Mouse (Mus musculus) mammary gland, adult 2 months (tissue): ENCODE measurements around the gene Hspa1a. TPM values are rescaled to one million over a fixed set of nuclear protein-coding genes. Genes with fewer than 3 reads are reported as not detected.

Source experiments
- polyA plus RNA-seq: library from polyadenylated mRNA; depleted of rRNA; stranded (reverse); fragments of >200 nt; gene quantifications from 2 replicates; pipeline ENCODE4 v1.2.3, GENCODE M21; 2012; ENCODE audit warnings: low replicate concordance; rRNA removed

Gene Hspa1a
- 17.7 and 42.4 TPM in 2 replicates for polyA plus RNA-seq

GRCm38 (mm10) chr17:34972069-34972749 lies at the start of gene Hspa1a, which contains the start of gene Hspa1l:
Hspa1a (minus strand) TSS chr17:34972156.
Hspa1l (plus strand) TSS chr17:34972703.

DNA sequence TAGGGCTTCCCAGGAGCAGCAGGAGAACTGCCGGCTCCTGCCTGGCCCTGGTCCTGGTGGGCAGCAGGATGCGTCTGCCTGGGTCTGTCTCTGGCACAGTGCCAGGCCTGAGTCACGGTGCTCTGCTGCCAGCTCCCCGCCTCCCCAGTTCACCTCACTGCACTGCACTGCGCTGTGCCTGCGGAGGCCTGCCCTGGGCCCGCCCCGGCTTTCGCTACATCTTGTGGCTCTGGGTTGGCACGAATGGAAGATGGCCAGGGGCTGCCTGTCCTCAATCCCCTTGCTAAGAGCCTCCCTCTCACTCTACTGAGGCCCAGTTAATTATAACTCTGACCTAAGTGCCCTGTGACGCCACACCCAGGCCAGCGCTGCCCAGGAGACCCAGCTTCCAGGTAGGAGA lies 44.4 kb upstream of the Hspa1a start, which contains the start of gene Vwa7:
Gene Vwa7, plus strand, starts transcription at position 204 of the 400 bp plus-strand sequence.

GRCm38 (mm10) chr17:35000717-35001451 lies 28.9 kb upstream of the Hspa1a start, which contains the start of gene Vars:
Vars (plus strand) TSS chr17:35000987.

DNA sequence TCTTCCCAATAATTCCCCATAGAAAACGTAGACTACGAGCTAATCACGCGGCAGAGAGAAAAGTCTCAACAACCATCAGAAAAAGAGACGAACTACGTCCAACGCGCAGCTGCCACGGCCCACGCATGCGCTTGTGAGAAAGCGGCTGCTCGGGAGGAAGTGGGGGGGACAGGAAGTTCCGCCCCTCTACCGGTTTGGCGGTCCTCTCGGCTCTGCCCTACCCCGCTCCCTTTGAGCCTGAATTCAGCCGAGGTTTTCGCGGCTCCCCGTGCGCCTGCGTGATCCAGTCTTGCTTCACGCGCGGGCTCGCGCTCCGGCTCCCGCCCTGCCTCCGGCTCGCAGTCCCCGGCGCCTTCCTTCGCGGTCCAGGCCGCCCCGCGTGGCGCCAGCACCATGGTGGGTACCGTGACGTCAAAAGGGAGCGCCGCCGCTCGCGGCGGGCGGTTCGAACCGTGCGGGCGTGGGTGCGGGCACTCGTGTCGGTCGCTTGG lies 9.8 kb upstream of the Hspa1a start, which contains the start of gene Lsm2:
Gene Lsm2, plus strand, starts transcription at position 173 of the 491 bp plus-strand sequence.

DNA sequence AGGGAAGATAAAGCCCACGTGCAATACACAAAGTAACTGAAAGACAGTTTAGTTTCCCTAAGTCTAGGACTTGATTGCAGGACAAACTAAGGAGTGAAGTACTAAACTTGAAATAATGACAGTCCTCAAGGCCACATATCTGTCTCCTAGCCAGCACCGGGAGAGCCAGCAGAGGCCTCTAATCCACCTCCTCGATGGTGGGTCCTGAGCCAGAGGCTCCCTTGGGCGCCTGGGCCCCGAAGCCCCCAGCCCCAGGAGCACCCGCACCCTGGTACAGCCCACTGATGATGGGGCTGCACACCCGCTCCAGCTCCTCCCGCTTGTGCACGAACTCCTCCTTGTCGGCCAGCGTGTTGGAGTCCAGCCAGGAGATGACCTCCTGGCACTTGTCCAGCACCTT lies 2.1 kb downstream of the Hspa1a start, which contains the start of gene Gm20481:
Gene Gm20481, plus strand, starts transcription at position 91 of the 400 bp plus-strand sequence.

DNA sequence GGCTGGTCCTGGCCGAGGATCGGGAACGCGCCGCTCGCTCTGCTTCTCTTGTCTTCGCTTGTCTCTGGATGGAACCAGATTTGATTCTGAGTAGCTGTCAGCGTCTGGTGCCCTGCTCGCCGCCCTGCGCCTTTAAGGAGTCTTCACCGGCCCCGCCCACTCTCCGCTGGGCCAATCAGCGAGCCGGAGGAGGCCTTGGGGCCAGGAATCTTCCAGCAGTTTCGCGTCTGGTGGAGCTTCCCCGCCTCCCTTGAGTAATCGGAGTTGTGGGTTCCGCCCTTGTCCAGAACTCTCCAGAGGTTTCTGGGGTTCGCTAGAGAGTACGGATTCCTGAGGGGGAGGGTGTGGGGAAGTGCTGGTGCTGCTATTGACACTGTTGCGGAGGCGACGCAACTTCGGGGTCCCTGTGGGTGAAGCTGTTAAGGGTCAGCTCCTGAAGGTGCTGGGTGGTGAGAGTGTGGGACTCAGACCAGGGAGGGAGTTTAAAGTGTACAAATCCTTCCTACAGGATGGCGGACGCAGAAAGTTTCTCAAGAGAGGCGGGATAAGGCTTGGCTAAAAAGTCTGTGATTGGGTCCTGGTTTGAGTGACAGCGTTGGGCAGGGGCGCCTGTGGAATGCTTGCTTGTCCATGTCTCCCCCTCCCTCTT lies 12.7 kb downstream of the Hspa1a start, which contains the start of gene Hspa1b:
Gene Hspa1b, minus strand, starts transcription at position 109 of the 649 bp plus-strand sequence.

GRCm38 (mm10) chr17:34931061-34931734 lies 40.8 kb downstream of the Hspa1a start, which contains the start of gene Neu1:
Neu1 (plus strand) TSS chr17:34931253.

Other genes starting within 250 kb of the Hspa1a start
- gene C4b, start 228.3 kb downstream of the Hspa1a start, polyA plus RNA-seq, result 184 and 192 TPM in 2 replicates
- 0.11 and 0.60 TPM in 2 replicates for gene Cyp21a1, start 167.6 kb downstream of the Hspa1a start, polyA plus RNA-seq
- 48.6 and 50.3 TPM in 2 replicates for gene Stk19, start 135.2 kb downstream of the Hspa1a start, polyA plus RNA-seq
- 72.8 and 80.9 TPM in 2 replicates for gene Dxo, start 135.1 kb downstream of the Hspa1a start, polyA plus RNA-seq
- gene Skiv2l, start 121.9 kb downstream of the Hspa1a start, polyA plus RNA-seq, result 77.4 and 105 TPM in 2 replicates
- gene Nelfe, start 121.8 kb downstream of the Hspa1a start, polyA plus RNA-seq, result 18.7 and 20.6 TPM in 2 replicates
- gene Cfb, start 109.6 kb downstream of the Hspa1a start, polyA plus RNA-seq, result 70.0 and 71.7 TPM in 2 replicates
- 13.1 and 14.3 TPM in 2 replicates for gene Zbtb12, start 92.7 kb downstream of the Hspa1a start, polyA plus RNA-seq
- 0.06 and 0.07 TPM in 2 replicates for gene Gm20547, start 90.1 kb downstream of the Hspa1a start, polyA plus RNA-seq
- 46.9 and 64.7 TPM in 2 replicates for gene C2, start 73.9 kb downstream of the Hspa1a start, polyA plus RNA-seq
- gene Ehmt2, start 73.7 kb downstream of the Hspa1a start, polyA plus RNA-seq, result 189 and 339 TPM in 2 replicates
- gene Slc44a4, start 57.7 kb downstream of the Hspa1a start, polyA plus RNA-seq, result 7.4 and 9.2 TPM in 2 replicates
- 48.4 and 54.9 TPM in 2 replicates for gene Neu1, start 40.9 kb downstream of the Hspa1a start, polyA plus RNA-seq
- gene Hspa1b, start 12.9 kb downstream of the Hspa1a start, polyA plus RNA-seq, result 43.1 and 146 TPM in 2 replicates
- gene Gm20481, start 2.2 kb downstream of the Hspa1a start, polyA plus RNA-seq, result 0.30 TPM in 1 of 2 replicates, not detected in the other
- gene Hspa1l, start 547 bp upstream of the Hspa1a start, polyA plus RNA-seq, result 0.30 and 3.0 TPM in 2 replicates
- gene Lsm2, start 9.7 kb upstream of the Hspa1a start, polyA plus RNA-seq, result 75.4 and 108 TPM in 2 replicates
- gene Vars, start 28.8 kb upstream of the Hspa1a start, polyA plus RNA-seq, result 197 and 475 TPM in 2 replicates
- gene Vwa7, start 44.4 kb upstream of the Hspa1a start, polyA plus RNA-seq, result 1.4 and 3.9 TPM in 2 replicates
- 1.7 and 2.0 TPM in 2 replicates for gene Sapcd1, start 55.9 kb upstream of the Hspa1a start, polyA plus RNA-seq
- gene Msh5, start 74.6 kb upstream of the Hspa1a start, polyA plus RNA-seq, result 4.2 and 4.8 TPM in 2 replicates
- 110 and 121 TPM in 2 replicates for gene Clic1, start 77.8 kb upstream of the Hspa1a start, polyA plus RNA-seq
- 58.1 and 90.9 TPM in 2 replicates for gene Ddah2, start 86.9 kb upstream of the Hspa1a start, polyA plus RNA-seq
- gene Ly6g6c, start 93.2 kb upstream of the Hspa1a start, polyA plus RNA-seq, result 1.5 and 25.2 TPM in 2 replicates
- gene Mpig6b, start 94.0 kb upstream of the Hspa1a start, polyA plus RNA-seq, result 0.67 and 0.80 TPM in 2 replicates
- 5.7 and 9.0 TPM in 2 replicates for gene Ly6g6e, start 104.7 kb upstream of the Hspa1a start, polyA plus RNA-seq
- 1.1 and 2.2 TPM in 2 replicates for gene Ly6g6d, start 105.9 kb upstream of the Hspa1a start, polyA plus RNA-seq
- gene Ly6g6f, start 113.5 kb upstream of the Hspa1a start, polyA plus RNA-seq, result 0.19 TPM in 1 of 2 replicates, not detected in the other
- gene Abhd16a, start 117.1 kb upstream of the Hspa1a start, polyA plus RNA-seq, result 200 and 293 TPM in 2 replicates
- not detected in 2 replicates for gene Ly6g5c, start 136.1 kb upstream of the Hspa1a start, polyA plus RNA-seq
- gene Ly6g5b, start 143.3 kb upstream of the Hspa1a start, polyA plus RNA-seq, result 3.5 and 4.4 TPM in 2 replicates
- 16.3 and 24.8 TPM in 2 replicates for gene Gpank1, start 149.3 kb upstream of the Hspa1a start, polyA plus RNA-seq
- 376 and 470 TPM in 2 replicates for gene Csnk2b, start 149.9 kb upstream of the Hspa1a start, polyA plus RNA-seq
- 8.7 and 9.2 TPM in 2 replicates for gene D17H6S53E, start 154.2 kb upstream of the Hspa1a start, polyA plus RNA-seq
- 0.16 and 0.93 TPM in 2 replicates for gene Apom, start 159.9 kb upstream of the Hspa1a start, polyA plus RNA-seq
- gene Bag6, start 163.0 kb upstream of the Hspa1a start, polyA plus RNA-seq, result 203 and 278 TPM in 2 replicates
- 344 and 571 TPM in 2 replicates for gene Prrc2a, start 192.7 kb upstream of the Hspa1a start, polyA plus RNA-seq
- 2.8 and 5.7 TPM in 2 replicates for gene Aif1, start 203.9 kb upstream of the Hspa1a start, polyA plus RNA-seq
- gene Lst1, start 216.3 kb upstream of the Hspa1a start, polyA plus RNA-seq, result 48.2 and 60.4 TPM in 2 replicates
- gene Ltb, start 222.3 kb upstream of the Hspa1a start, polyA plus RNA-seq, result 118 and 400 TPM in 2 replicates
- 7.1 and 9.9 TPM in 2 replicates for gene Tnf, start 229.9 kb upstream of the Hspa1a start, polyA plus RNA-seq
- gene Lta, start 233.2 kb upstream of the Hspa1a start, polyA plus RNA-seq, result 12.2 and 19.0 TPM in 2 replicates
- gene Gm16181, start 248.7 kb upstream of the Hspa1a start, polyA plus RNA-seq, result 0.80 and 4.0 TPM in 2 replicates